Mouse (Mus musculus) G1E-ER4 (cell line): Measurements from ENCODE around the gene Plcxd2. TPM values are rescaled to one million over a fixed set of nuclear protein-coding genes. Genes with fewer than 3 reads are reported as not detected.

Experiments used
- GATA1 ChIP-seq: IDR thresholded peaks from one replicate; pipeline ENCODE4 v1.8.0; 2012; ENCODE audit warnings: low read length, inconsistent platforms
- polyA plus RNA-seq: library from polyadenylated mRNA; stranded (reverse); fragments of >175 nt; gene quantifications from 2 replicates; pipeline ENCODE4 v1.2.3, GENCODE M21; 2012

Gene Plcxd2
- polyA plus RNA-seq, 1 experiment: not detected

GRCm38 (mm10) chr16:45930308-45930707, 79.7 kb downstream of the Plcxd2 start:
- TF ChIP-seq GATA1: no peak

- no peak for TF ChIP-seq GATA1
Observed at GRCm38 (mm10) chr16:45928090-45928489, 81.9 kb downstream of the Plcxd2 start.

GRCm38 (mm10) chr16:45927601-45928000, 82.4 kb downstream of the Plcxd2 start:
- no peak for TF ChIP-seq GATA1

GRCm38 (mm10) chr16:45926875-45927274, 83.1 kb downstream of the Plcxd2 start:
- TF ChIP-seq GATA1: no peak

GRCm38 (mm10) chr16:45923731-45924424, 86.1 kb downstream of the Plcxd2 start:
- TF ChIP-seq GATA1: no peak

- no peak for TF ChIP-seq GATA1
Observed at GRCm38 (mm10) chr16:45922546-45923229, 87.3 kb downstream of the Plcxd2 start.

GRCm38 (mm10) chr16:45919572-45919971, 90.4 kb downstream of the Plcxd2 start:
- no peak for TF ChIP-seq GATA1

Other genes starting within 250 kb of the Plcxd2 start
- gene Phldb2, start 56.6 kb downstream of the Plcxd2 start, polyA plus RNA-seq: not detected in 2 replicates
- gene Cd96, start 110.0 kb upstream of the Plcxd2 start, polyA plus RNA-seq: not detected in 2 replicates
- gene Gm4737, start 144.9 kb upstream of the Plcxd2 start, polyA plus RNA-seq: 38.5 and 77.1 TPM in 2 replicates